Mouse (Mus musculus) CH12.LX (cell line): Measurements from ENCODE around the gene Lamc1. TPM values are rescaled to one million over a fixed set of nuclear protein-coding genes. Genes with fewer than 3 reads are reported as not detected.

Experiments used
- DNase-seq: peaks from one replicate; pipeline ENCODE4 v3.0.0-alpha.2; 2013; ENCODE audit errors: extremely low read depth
- H3K27ac ChIP-seq: 2 replicates; pipeline ENCODE4 v1.5.1; 2012; ENCODE audit warnings: low read depth, mild to moderate bottlenecking, control low read depth, moderate library complexity; ENCODE audit not compliant: insufficient read depth
- H3K27me3 ChIP-seq: replicated peaks from 2 replicates; pipeline ENCODE3; 2012; ENCODE audit warnings: inconsistent platforms
- H3K36me3 ChIP-seq, 2 experiments: replicated peaks in 1 of 2; 2 replicates each; pipeline versions ENCODE3 to v1.6.1; 2012; ENCODE audit warnings: inconsistent platforms in 1 of 2, low read length in 1 of 2, mild to moderate bottlenecking in 1 of 2, mixed read lengths in 1 of 2, moderate library complexity in 1 of 2; ENCODE audit not compliant: control insufficient read depth in 1 of 2, insufficient read depth in 1 of 2
- H3K4me1 ChIP-seq, 2 experiments: 2 replicates each; pipeline ENCODE4 v1.6.1; 2012; ENCODE audit warnings: inconsistent platforms in 1 of 2, moderate library complexity in 1 of 2; ENCODE audit not compliant: insufficient read depth in 2 of 2, control insufficient read depth in 1 of 2
- H3K4me2 ChIP-seq: 2 replicates; pipeline ENCODE4 v1.6.1; 2012; ENCODE audit warnings: low read depth, mild to moderate bottlenecking, control low read depth; ENCODE audit not compliant: poor library complexity, insufficient read depth, severe bottlenecking
- H3K4me3 ChIP-seq, 3 experiments: fragments of 150-350 bp in 1 of 3; sonication (generic) in 1 of 3; replicated peaks in 1 of 3; 2 replicates each; pipeline versions ENCODE3 to v1.5.1; 2011 to 2012; ENCODE audit warnings: low read depth in 2 of 3, low read length in 2 of 3, mild to moderate bottlenecking in 2 of 3, moderate library complexity in 2 of 3, control low read depth in 1 of 3, improper control_type of control experiment in 1 of 3, inconsistent platforms in 1 of 3, mixed read lengths in 1 of 3; ENCODE audit not compliant: poor library complexity in 1 of 3
- H3K79me2 ChIP-seq: replicated peaks from 2 replicates; pipeline ENCODE4 v1.6.1; 2012; ENCODE audit warnings: mild to moderate bottlenecking, moderate library complexity; ENCODE audit not compliant: control insufficient read depth, poor library complexity, insufficient read depth, severe bottlenecking; ENCODE audit errors: extremely low read depth
- H3K9ac ChIP-seq: 2 replicates; pipeline ENCODE4 v1.6.1; 2012; ENCODE audit warnings: low read depth, mild to moderate bottlenecking, control low read depth, moderate library complexity; ENCODE audit not compliant: insufficient read depth
- H3K9me3 ChIP-seq: replicated peaks from 2 replicates; pipeline ENCODE3; 2012; ENCODE audit warnings: low read length, inconsistent platforms, mixed read lengths
- BHLHE40 ChIP-seq: IDR thresholded peaks from 2 replicates; pipeline ENCODE4 v1.6.1; 2011; ENCODE audit warnings: mild to moderate bottlenecking, low read depth, low read length, improper control_type of control experiment
- CTCF ChIP-seq, 2 experiments: IDR thresholded peaks in 1 of 2; conservative IDR thresholded peaks in 1 of 2; 2 replicates each; pipeline ENCODE4 v1.5.1; 2011 to 2012; ENCODE audit warnings: low read depth in 2 of 2, low read length in 2 of 2, improper control_type of control experiment in 1 of 2, inconsistent platforms in 1 of 2, mild to moderate bottlenecking in 1 of 2, moderate library complexity in 1 of 2
- E2F4 ChIP-seq: IDR thresholded peaks from 2 replicates; pipeline ENCODE4 v1.6.1; 2011; ENCODE audit warnings: low read depth, low read length, improper control_type of control experiment; ENCODE audit not compliant: insufficient replicate concordance
- ELF1 ChIP-seq: IDR thresholded peaks from 2 replicates; pipeline ENCODE4 v1.6.1; 2014; ENCODE audit warnings: low read depth, mild to moderate bottlenecking, inconsistent platforms, low read length, improper control_type of control experiment
- EP300 ChIP-seq: IDR thresholded peaks from 2 replicates; pipeline ENCODE4 v1.6.1; 2011; ENCODE audit warnings: low read length, improper control_type of control experiment
- GABPA ChIP-seq: IDR thresholded peaks from 2 replicates; pipeline ENCODE4 v1.6.1; 2012; ENCODE audit warnings: low read depth, low read length, improper control_type of control experiment, inconsistent platforms; ENCODE audit not compliant: insufficient replicate concordance
- JUN ChIP-seq: IDR thresholded peaks from 2 replicates; pipeline ENCODE4 v1.6.1; 2011; ENCODE audit warnings: low read depth, mild to moderate bottlenecking, low read length, improper control_type of control experiment, moderate library complexity; ENCODE audit not compliant: insufficient read depth
- KAT2A ChIP-seq: IDR thresholded peaks from 2 replicates; pipeline ENCODE4 v1.6.1; 2012; ENCODE audit warnings: low read length, improper control_type of control experiment, inconsistent platforms; ENCODE audit not compliant: insufficient replicate concordance
- MAX ChIP-seq: IDR thresholded peaks from 2 replicates; pipeline ENCODE4 v1.6.1; 2011; ENCODE audit warnings: low read length, improper control_type of control experiment
- MAZ ChIP-seq: IDR thresholded peaks from 2 replicates; pipeline ENCODE4 v1.6.1; 2012; ENCODE audit warnings: low read depth, mild to moderate bottlenecking, inconsistent platforms, low read length, improper control_type of control experiment, moderate library complexity
- MXI1 ChIP-seq: IDR thresholded peaks from 2 replicates; pipeline ENCODE4 v1.6.1; 2011; ENCODE audit warnings: mild to moderate bottlenecking, low read depth, low read length, improper control_type of control experiment
- MYC ChIP-seq: IDR thresholded peaks from 2 replicates; pipeline ENCODE4 v1.6.1; 2011; ENCODE audit warnings: low read depth, mild to moderate bottlenecking, improper control_type of control experiment, low read length
- NELFE ChIP-seq: IDR thresholded peaks from 2 replicates; pipeline ENCODE4 v1.6.1; 2011; ENCODE audit warnings: low read depth, low read length, improper control_type of control experiment
- NRF1 ChIP-seq: IDR thresholded peaks from 2 replicates; pipeline ENCODE4 v1.6.1; 2014; ENCODE audit warnings: low read depth, mild to moderate bottlenecking, inconsistent platforms, low read length, improper control_type of control experiment, moderate library complexity
- PAX5 ChIP-seq: IDR thresholded peaks from 2 replicates; pipeline ENCODE4 v1.6.1; 2012; ENCODE audit warnings: low read length, inconsistent platforms, mixed read lengths
- POLR2AphosphoS2 ChIP-seq: IDR thresholded peaks from 2 replicates; pipeline ENCODE4 v1.6.1; 2011; ENCODE audit warnings: low read depth, low read length, improper control_type of control experiment
- SIN3A ChIP-seq: IDR thresholded peaks from 2 replicates; pipeline ENCODE4 v1.6.1; 2012; ENCODE audit warnings: low read length, improper control_type of control experiment, inconsistent platforms
- TCF12 ChIP-seq: IDR thresholded peaks from 2 replicates; pipeline ENCODE4 v1.6.1; 2014; ENCODE audit warnings: low read depth, mild to moderate bottlenecking, inconsistent platforms, low read length, improper control_type of control experiment
- UBTF ChIP-seq: IDR thresholded peaks from 2 replicates; pipeline ENCODE4 v1.6.1; 2012; ENCODE audit warnings: low read depth, mild to moderate bottlenecking, inconsistent platforms, low read length, improper control_type of control experiment, moderate library complexity
- USF1 ChIP-seq: IDR thresholded peaks from 2 replicates; pipeline ENCODE4 v1.6.1; 2014; ENCODE audit warnings: low read depth, mild to moderate bottlenecking, inconsistent platforms, low read length, improper control_type of control experiment
- USF2 ChIP-seq: conservative IDR thresholded peaks from 2 replicates; pipeline ENCODE4 v1.6.1; 2011; ENCODE audit warnings: low read depth, low read length, improper control_type of control experiment
- ZC3H11A ChIP-seq: IDR thresholded peaks from 2 replicates; pipeline ENCODE4 v1.6.1; 2012; ENCODE audit warnings: low read depth, mild to moderate bottlenecking, inconsistent platforms, low read length, improper control_type of control experiment
- ZMIZ1 ChIP-seq: IDR thresholded peaks from 2 replicates; pipeline ENCODE4 v1.6.1; 2012; ENCODE audit warnings: low read depth, mild to moderate bottlenecking, inconsistent platforms, low read length, improper control_type of control experiment
- ZNF384 ChIP-seq: IDR thresholded peaks from 2 replicates; pipeline ENCODE4 v1.6.1; 2012; ENCODE audit warnings: low read depth, low read length, improper control_type of control experiment, inconsistent platforms
- dilution Hi-C: fragments of 300-500 bp; cut with MboI; formaldehyde crosslinking; loops from 2 replicates; pipeline ENCODE4 v1.14.3; 2020; ENCODE audit warnings: low sequenced_read_pairs; ENCODE audit not compliant: extremely low pct_unique_long_range_greater_than_20kb, extremely low pct_ligation_motif_present
- in situ Hi-C: fragments of 300-500 bp; cut with MboI; formaldehyde crosslinking; loops from 3 replicates; pipeline ENCODE4 v1.14.3; 2019; ENCODE audit warnings: low sequenced_read_pairs, low pct_ligation_motif_present, low pct_unique_long_range_greater_than_20kb, mixed read lengths
- polyA plus RNA-seq: library from polyadenylated mRNA; unstranded; fragments of >175 nt; gene quantifications from 2 replicates; pipeline ENCODE4 v1.2.1, GENCODE M21; 2012; ENCODE audit warnings: low read depth; ENCODE audit not compliant: insufficient read length
- total RNA-seq, 2 experiments: library from RNA; depleted of rRNA; stranded (reverse); fragments of 300-350 nt in 1 of 2; fragments of >200 nt in 1 of 2; gene quantifications; 2 replicates each; pipeline ENCODE4 v1.2.3; 2012 to 2014

The Lamc1 gene
- total and polyA plus RNA-seq, 3 experiments: 5.7 to 16.7 (median 10.5) TPM

DNA sequence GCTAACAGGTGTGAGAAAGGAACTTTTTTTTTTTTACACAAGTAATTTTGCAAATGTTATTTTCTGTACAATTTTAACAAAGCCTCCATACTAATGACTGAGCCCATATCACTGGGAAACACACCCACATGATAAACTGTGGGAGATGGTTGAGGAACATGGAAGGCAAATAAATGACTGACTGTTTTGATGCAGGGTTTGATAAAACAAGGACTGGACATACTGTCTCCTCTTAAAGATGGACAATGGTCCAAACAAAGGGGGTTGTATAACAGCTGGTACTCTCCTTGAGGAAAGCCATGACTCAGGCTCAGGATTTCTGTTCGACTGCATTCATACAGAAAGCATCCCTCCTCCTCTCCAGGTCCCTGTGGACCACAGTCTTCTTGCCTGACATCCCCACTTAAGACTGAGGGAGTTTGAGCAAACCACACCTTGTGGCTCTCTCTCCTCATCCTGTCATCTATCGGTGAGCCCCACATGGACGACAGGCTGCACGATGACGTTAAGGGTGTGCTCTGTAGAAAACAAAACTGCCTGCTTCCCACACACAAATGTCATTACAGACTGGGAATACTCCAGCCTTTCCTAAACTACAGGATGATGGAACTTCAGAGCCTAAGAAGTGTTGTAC lies 50.1 kb downstream of the Lamc1 start:
- Histone ChIP-seq H3K9me3 (no peaks in the 10 kb centered on the region), H3K4me3 (no peak overlapping the region), H3K36me3 (peaks cover 0 to 3% of the 10 kb centered on the region in 2 experiments), H3K79me2 (no peaks in the 10 kb centered on the region), H3K4me2 (no peak overlapping the region), H3K27ac (no peak overlapping the region), H3K9ac (no peak overlapping the region), H3K27me3 (no peaks in the 10 kb centered on the region), H3K4me1 (peaks cover 3 to 4% of the 10 kb centered on the region in 2 experiments; a peak in 1 of 4 replicates)
- TF ChIP-seq JUN (no peak), NELFE (no peak), ZNF384 (no peak), EP300 (no peak), MYC (no peak), UBTF (no peak), GABPA (no peak), PAX5 (no peak), ELF1 (no peak), MXI1 (no peak), KAT2A (no peak), MAX (no peak), NRF1 (no peak), ZMIZ1 (no peak), USF2 (no peak)
- DNase-seq: no peak
- in situ Hi-C loops: no loop called here
- dilution Hi-C loops: no loop called here

DNA sequence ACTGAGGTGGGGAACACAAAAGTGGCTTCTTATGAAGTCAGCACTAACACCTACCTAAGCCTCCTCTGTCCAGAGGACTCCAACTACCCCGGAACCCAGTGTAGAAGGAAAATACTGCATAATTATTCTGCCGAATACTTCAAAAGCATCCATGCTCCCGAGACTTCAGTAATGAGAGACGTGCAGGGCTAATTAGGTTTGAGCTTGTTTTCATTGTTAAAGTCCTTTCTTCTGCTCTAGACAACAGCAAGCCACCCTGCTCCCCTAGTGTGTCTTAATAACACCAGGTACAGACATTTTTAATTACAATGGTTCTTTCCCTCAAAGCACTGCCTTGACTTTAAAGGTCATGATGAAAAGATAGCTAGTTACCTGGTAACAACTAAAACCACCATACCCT lies 51.1 kb downstream of the Lamc1 start:
- H3K4me2 ChIP-seq: no peak overlapping the region
- no peak overlapping the region for H3K4me3 ChIP-seq
- TF ChIP-seq CTCF (conservative IDR thresholded peaks at IDR 0.05 in 1 of 2, IDR thresholded peaks at IDR 0.05 in 1 of 2; ENCODE audit: low read depth in 2 of 2, low read length in 2 of 2) (no peak), MAZ (no peak), SIN3A (no peak), POLR2AphosphoS2 (no peak), ELF1 (no peak), E2F4 (no peak), ZC3H11A (no peak), JUN (no peak), TCF12 (no peak), BHLHE40 (no peak), ZNF384 (no peak), USF1 (no peak)
- DNase-seq: no peak
- H3K9me3 ChIP-seq: no peaks in the 10 kb centered on the region
- dilution Hi-C loops: no loop called here
- no peaks in the 10 kb centered on the region for H3K27me3 ChIP-seq
- H3K79me2 ChIP-seq: no peaks in the 10 kb centered on the region
- H3K4me1 ChIP-seq: no peaks in the 10 kb centered on the region
- H3K27ac ChIP-seq: no peak overlapping the region
- H3K9ac ChIP-seq: no peak overlapping the region
- no peaks in the 10 kb centered on the region for H3K36me3 ChIP-seq
- in situ Hi-C loops: no loop called here
